Mouse (Mus musculus) testis, adult 2 months (tissue): Measurements from ENCODE around the gene Tmem184a.

Experiments
- CTCF ChIP-seq: fragments of 200-500 bp; IDR thresholded peaks from 2 replicates; pipeline ENCODE4 v1.5.1; 2012; ENCODE audit warnings: low read depth, mild to moderate bottlenecking, inconsistent platforms, low read length, moderate library complexity; ENCODE audit not compliant: control insufficient read depth, insufficient read depth, insufficient replicate concordance
- POLR2A ChIP-seq: fragments of 200-500 bp; IDR thresholded peaks from 2 replicates; pipeline ENCODE4 v1.6.1; 2012; ENCODE audit warnings: low read depth, mild to moderate bottlenecking, inconsistent platforms, low read length, moderate library complexity; ENCODE audit not compliant: control insufficient read depth

DNA sequence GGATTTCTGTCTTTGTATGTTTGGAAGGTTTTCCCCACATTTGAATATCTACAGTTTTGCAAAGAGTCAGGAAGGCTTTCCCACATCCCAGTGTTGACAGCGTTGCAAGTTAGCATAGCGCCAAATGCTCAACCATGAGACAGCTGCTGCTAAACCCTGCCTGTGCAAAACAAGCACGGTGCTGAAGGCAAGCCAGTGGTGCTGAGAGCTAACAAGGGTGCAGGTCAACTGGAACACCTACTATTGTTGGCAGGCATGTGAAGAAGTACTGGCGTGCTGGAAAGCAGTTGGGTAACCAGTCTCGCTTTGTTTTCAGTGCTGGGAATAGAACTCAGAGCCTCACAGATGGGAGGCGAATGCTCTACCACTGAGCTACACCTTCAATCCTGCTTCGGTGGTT, 16.0 kb upstream of the Tmem184a start:
- TF ChIP-seq CTCF (no peak), POLR2A (no peak)
